Mouse (Mus musculus): ENCODE measurements around the gene Col9a2. TPM values are rescaled to one million over a fixed set of nuclear protein-coding genes. Genes with fewer than 3 reads are reported as not detected.

Col9a2 gene
- total RNA-seq (2021): 1 to 10 TPM; 3.4 to 3.8 TPM

GRCm38 (mm10) chr4:121039331-121040115 is at the start of gene Col9a2:
Gene Col9a2, plus strand, starts transcription at chr4:121039385.
- no peak for DNase-seq (ENCODE audit: extremely low spot score in 1 of 2, low spot score in 1 of 2)

GRCm38 (mm10) chr4:120992284-120992683 is 46.9 kb upstream of the Col9a2 start:
- DNase-seq (ENCODE audit: extremely low spot score in 1 of 2, low spot score in 1 of 2): no peak

GRCm38 (mm10) chr4:120993025-120993424 is 46.2 kb upstream of the Col9a2 start:
- no peak for DNase-seq (ENCODE audit: extremely low spot score in 1 of 2, low spot score in 1 of 2)

- DNase-seq (ENCODE audit: extremely low spot score in 1 of 2, low spot score in 1 of 2): no peak
Measured at GRCm38 (mm10) chr4:120995911-120996310, 43.3 kb upstream of the Col9a2 start.

- DNase-seq (ENCODE audit: extremely low spot score in 1 of 2, low spot score in 1 of 2): no peak
Measured at GRCm38 (mm10) chr4:121001042-121001441, 38.1 kb upstream of the Col9a2 start.

GRCm38 (mm10) chr4:121001659-121002058 is 37.5 kb upstream of the Col9a2 start:
- no peak for DNase-seq (ENCODE audit: extremely low spot score in 1 of 2, low spot score in 1 of 2)

- no peak for DNase-seq (ENCODE audit: extremely low spot score in 1 of 2, low spot score in 1 of 2)
Measured at GRCm38 (mm10) chr4:121002400-121003171, 36.6 kb upstream of the Col9a2 start.

- DNase-seq (ENCODE audit: extremely low spot score in 1 of 2, low spot score in 1 of 2): no peak
Measured at GRCm38 (mm10) chr4:121003611-121004091, 35.5 kb upstream of the Col9a2 start.

- no peak for DNase-seq (ENCODE audit: extremely low spot score in 1 of 2, low spot score in 1 of 2)
Measured at GRCm38 (mm10) chr4:121004679-121005078, 34.5 kb upstream of the Col9a2 start.

- DNase-seq (ENCODE audit: extremely low spot score in 1 of 2, low spot score in 1 of 2): no peak
Measured at GRCm38 (mm10) chr4:121007006-121007405, 32.2 kb upstream of the Col9a2 start.

GRCm38 (mm10) chr4:121008071-121008745 is 31.0 kb upstream of the Col9a2 start:
- no peak for DNase-seq (ENCODE audit: extremely low spot score in 1 of 2, low spot score in 1 of 2)

- DNase-seq (ENCODE audit: extremely low spot score in 1 of 2, low spot score in 1 of 2): no peak
Measured at GRCm38 (mm10) chr4:121009151-121009550, 30.0 kb upstream of the Col9a2 start.

- DNase-seq (ENCODE audit: extremely low spot score in 1 of 2, low spot score in 1 of 2): no peak
Measured at GRCm38 (mm10) chr4:121010770-121011549, 28.2 kb upstream of the Col9a2 start.

GRCm38 (mm10) chr4:121014594-121015267 is 24.5 kb upstream of the Col9a2 start:
- DNase-seq (ENCODE audit: extremely low spot score in 1 of 2, low spot score in 1 of 2): no peak

GRCm38 (mm10) chr4:121015268-121015659 is 23.9 kb upstream of the Col9a2 start:
- no peak for DNase-seq (ENCODE audit: extremely low spot score in 1 of 2, low spot score in 1 of 2)

- peak; percentile 29 to 51 for DNase-seq (ENCODE audit: extremely low spot score in 1 of 2, low spot score in 1 of 2)
Measured at GRCm38 (mm10) chr4:121016021-121016898, 22.9 kb upstream of the Col9a2 start.

GRCm38 (mm10) chr4:121016928-121017657 is 22.1 kb upstream of the Col9a2 start, which contains the start of gene Smap2:
Gene Smap2, minus strand, starts transcription at chr4:121017247.
- DNase-seq (ENCODE audit: extremely low spot score in 1 of 2, low spot score in 1 of 2): peak; percentile 97 to 98

- DNase-seq (ENCODE audit: extremely low spot score in 1 of 2, low spot score in 1 of 2): no peak
Measured at GRCm38 (mm10) chr4:121018250-121018649, 20.9 kb upstream of the Col9a2 start.

All from layer of hippocampus, postnatal 25 days (tissue).